Mouse (Mus musculus): ENCODE measurements around the gene Capn10. TPM values are rescaled to one million over a fixed set of nuclear protein-coding genes. Genes with fewer than 3 reads are reported as not detected.
"Not testable (repeated sequence)": the region's sequence is repeated elsewhere in the genome, so short reads cannot be mapped to it uniquely, and the experiment has no call there.

The Capn10 gene
- polyA plus RNA-seq, 1 experiment from 2014 or later, result 43.1 TPM

DNA sequence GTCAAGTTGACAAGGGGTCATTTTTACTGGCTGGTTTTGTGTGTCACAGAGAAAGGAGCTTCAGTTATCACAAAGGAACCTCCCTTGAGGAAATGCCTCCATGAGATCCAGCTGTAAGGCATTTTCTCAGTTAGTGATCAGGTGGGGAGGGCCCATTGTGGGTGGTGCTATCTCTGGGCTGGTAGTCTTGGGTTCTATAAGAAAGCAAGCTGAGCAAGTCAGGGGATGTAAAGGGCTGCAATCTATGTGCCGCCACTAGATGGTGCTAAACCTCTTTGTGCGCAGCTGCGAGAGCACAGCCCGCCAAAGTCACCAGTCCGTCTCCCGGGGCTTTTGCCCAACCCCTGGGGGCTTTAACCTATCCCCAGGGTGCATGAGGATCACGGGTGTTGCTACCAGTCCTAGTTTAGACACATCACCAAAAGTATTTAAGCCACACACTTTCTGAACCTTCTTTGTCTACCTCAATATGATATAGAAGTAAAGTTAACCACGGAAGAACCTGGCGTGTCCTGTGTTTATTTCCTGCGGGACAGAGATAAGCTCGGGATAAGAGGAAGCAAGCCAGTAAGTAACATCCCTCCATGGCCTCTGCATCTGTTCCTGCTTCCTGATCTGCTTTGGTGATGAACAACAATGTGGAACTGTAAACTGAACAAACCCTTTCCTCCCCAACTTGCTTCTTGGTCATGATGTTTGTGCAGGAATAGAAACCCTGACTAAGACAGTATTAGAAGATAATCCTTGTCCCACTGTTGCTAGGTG lies 22.6 kb downstream of the Capn10 start:
- H3K36me3 ChIP-seq; DNase-seq (ENCODE audit: low spot score); H3K27me3 ChIP-seq (ENCODE audit: low read depth, poor library complexity, severe bottlenecking); H3K27ac ChIP-seq (replicated peaks); H3K9me3 ChIP-seq (replicated peaks); H3K4me1 ChIP-seq: not testable (repeated sequence)
- H3K4me3 ChIP-seq, result peak overlapping the region; percentile 39
- WGBS, result 9% methylated on average over 11 of the region's 11 CpGs

DNA sequence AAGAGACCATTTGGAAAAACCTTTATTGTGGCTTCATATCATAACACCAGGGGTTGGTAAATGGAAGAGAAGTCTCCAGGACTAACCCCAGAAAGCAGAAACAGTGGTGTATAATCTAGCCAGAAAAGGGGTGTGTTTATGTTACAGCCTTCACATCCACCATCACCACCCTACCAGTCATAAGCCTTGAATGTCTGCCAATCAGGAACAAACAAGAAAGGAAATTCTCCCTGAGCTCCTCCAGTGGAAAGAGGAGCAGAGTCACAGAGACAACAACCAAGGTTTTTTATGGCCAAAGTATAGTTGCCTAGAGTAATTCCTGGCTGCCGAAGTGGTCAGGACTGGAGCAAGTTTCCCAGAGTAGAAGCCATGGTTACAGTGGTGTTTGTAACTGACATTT lies 24.8 kb downstream of the Capn10 start:
- no peaks in the 10 kb centered on the region for H3K27me3 ChIP-seq (ENCODE audit: low read depth, poor library complexity, severe bottlenecking)
- no peak overlapping the region for H3K27ac ChIP-seq (replicated peaks)
- no peak for DNase-seq (ENCODE audit: low spot score)
- H3K4me3 ChIP-seq, result no peak overlapping the region
- H3K36me3 ChIP-seq, result no peaks in the 10 kb centered on the region
- no peaks in the 10 kb centered on the region for H3K9me3 ChIP-seq (replicated peaks)
- 80% methylated on average over 1 of the region's 1 CpGs for WGBS
- no peaks in the 10 kb centered on the region for H3K4me1 ChIP-seq

DNA sequence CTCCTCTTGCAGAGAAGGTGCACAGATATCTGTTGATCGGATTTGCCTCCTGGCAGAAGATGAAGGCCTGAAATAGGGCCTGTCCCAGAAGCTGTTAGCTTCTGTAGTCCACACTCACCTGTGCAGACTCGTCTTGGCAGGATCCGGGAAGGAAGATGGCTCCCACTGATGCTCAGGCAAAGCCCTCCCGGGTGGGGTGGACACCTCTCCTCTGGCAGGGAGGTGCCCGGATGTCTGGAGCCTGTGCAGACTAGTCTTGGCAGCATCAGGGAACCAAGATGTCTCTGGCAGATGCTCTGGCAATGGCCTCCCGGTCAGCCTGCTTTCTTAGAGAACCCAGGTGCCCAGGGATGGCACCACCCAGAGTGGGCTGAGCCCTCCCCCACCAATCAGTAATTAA lies 36.6 kb downstream of the Capn10 start:
- H3K27ac ChIP-seq (replicated peaks); H3K36me3 ChIP-seq; H3K4me1 ChIP-seq; H3K4me3 ChIP-seq; H3K27me3 ChIP-seq (ENCODE audit: low read depth, poor library complexity, severe bottlenecking); DNase-seq (ENCODE audit: low spot score); H3K9me3 ChIP-seq (replicated peaks): not testable (repeated sequence)
- 88% methylated on average over 6 of the region's 6 CpGs for WGBS

DNA sequence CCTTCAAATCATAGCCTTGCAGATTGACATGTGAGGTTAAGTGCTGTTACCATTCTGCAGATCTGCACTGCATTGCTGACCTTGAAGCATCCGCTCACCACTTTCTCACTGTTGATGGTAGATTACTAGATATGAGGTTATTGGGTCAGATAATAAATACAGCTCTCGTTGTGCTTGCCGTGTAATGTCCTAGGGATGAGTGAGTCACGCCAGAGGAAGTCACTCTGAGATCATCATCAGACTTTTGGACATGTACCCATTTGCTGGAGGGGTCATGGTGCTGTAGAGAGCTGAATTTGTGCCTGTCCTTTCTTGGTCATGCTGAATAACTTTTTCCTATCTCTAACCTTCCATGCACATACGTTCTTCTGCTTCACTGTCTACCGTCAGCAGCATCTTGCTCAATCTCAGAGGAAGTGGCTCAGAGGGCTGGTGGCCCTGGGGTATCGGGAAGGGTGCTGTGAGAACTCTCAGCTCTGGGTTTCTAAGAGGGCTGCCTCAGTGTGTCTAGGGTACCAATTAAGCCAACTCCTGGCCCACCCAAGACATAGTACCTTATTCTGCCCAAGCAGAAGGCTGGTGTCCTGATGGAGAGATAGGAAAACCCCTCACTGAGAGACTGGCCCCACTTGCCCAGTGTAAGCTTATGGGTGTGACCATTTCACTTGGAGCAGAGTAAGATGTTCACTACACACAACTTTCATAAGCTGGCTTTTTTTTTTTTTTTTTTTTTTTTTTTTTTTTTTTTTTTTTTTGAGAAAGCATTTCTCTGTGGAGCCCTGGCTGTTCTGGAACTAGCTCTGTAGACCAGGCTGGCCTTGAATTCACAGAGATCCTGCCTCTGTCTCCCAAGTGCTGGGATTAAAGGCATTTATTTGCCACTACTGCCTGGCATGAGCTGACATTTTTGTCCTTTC lies 38.0 kb downstream of the Capn10 start:
- DNase-seq (ENCODE audit: low spot score), result no peak
- 89% methylated on average over 7 of the region's 7 CpGs for WGBS
- Histone ChIP-seq H3K36me3 (no peaks in the 10 kb centered on the region), H3K4me3 (no peak overlapping the region), H3K4me1 (peaks cover 7% of the 10 kb centered on the region), H3K27ac (replicated peaks) (no peak overlapping the region), H3K9me3 (replicated peaks) (no peaks in the 10 kb centered on the region), H3K27me3 (ENCODE audit: low read depth, poor library complexity, severe bottlenecking) (peaks cover 3% of the 10 kb centered on the region)

DNA sequence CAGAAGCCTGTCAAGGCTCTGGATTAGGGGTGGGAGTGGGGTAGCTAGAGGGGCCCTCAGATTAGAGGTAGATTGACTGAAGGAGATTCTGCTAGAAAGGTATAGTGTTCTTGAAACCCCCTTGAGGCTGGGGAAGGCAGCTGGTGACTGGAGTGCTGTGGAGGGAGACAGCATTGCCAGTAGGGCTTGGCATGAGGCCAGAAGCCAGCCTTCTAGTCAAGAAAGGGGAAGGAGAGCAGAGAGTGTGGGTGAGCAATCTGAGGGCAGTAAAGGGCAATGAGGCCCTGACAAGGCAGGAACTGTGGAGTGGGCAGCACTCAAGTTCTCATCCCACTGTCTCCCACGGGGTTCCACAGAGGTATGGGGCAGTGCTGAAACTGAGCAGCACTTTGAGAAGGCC lies 38.7 kb downstream of the Capn10 start:
- H3K27ac ChIP-seq (replicated peaks), result no peak overlapping the region
- 87% methylated on average over 1 of the region's 1 CpGs for WGBS
- H3K4me3 ChIP-seq, result no peak overlapping the region
- no peaks in the 10 kb centered on the region for H3K36me3 ChIP-seq
- H3K9me3 ChIP-seq (replicated peaks), result no peaks in the 10 kb centered on the region
- peaks cover 10% of the 10 kb centered on the region for H3K27me3 ChIP-seq (ENCODE audit: low read depth, poor library complexity, severe bottlenecking)
- H3K4me1 ChIP-seq, result peaks cover 7% of the 10 kb centered on the region
- no peak for DNase-seq (ENCODE audit: low spot score)

DNA sequence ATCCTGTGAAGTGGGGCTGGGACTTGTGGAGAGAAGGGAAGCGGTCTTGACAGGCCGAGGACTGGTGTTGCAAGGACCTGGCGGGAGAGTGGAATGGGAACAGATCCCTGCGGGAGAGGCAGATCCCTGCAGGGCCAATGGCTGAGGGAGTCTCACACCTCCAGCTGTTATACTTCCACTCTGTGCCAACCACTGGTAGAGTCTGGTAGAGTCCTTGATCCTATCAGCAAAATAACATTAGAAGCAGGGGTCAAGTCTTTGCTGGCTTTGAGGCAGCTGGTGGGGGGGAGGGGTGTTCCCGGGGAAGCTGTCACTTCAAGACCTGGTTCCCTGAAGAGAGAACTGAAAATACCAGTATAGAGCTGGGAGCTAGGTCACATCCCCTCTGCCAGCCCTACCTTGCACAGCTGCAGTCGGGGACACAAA lies 42.0 kb downstream of the Capn10 start:
- 0 out of 2 replicates have a peak overlapping the region, but pooled peaks have one; percentile 20 for H3K27ac ChIP-seq (replicated peaks)
- H3K4me1 ChIP-seq, result peaks cover 14% of the 10 kb centered on the region
- WGBS, result 66% methylated on average over 6 of the region's 6 CpGs
- H3K36me3 ChIP-seq, result no peaks in the 10 kb centered on the region
- no peak overlapping the region for H3K4me3 ChIP-seq
- peaks cover 14% of the 10 kb centered on the region for H3K27me3 ChIP-seq (ENCODE audit: low read depth, poor library complexity, severe bottlenecking)
- H3K9me3 ChIP-seq (replicated peaks), result no peaks in the 10 kb centered on the region
- DNase-seq (ENCODE audit: low spot score), result no peak

DNA sequence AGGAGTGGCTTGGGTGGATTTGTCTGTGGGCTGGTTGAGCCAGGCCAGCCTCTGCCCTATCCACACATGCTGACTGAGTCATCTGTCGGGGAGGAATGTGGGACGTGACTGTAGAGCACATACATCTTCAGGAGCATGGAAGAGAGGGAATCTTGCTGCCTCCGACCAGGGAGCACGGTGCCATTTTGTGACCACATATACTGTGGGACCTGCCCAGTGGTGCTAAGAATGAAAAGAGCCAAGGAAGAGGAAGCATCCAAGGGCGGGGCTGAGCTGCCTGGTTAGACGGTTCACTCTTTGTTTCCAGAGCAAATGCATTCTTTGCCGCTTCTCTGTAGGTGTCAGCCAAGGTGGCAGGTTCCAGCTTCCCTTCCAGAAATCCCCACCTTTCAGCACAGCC lies 44.5 kb downstream of the Capn10 start:
- no peaks in the 10 kb centered on the region for H3K9me3 ChIP-seq (replicated peaks)
- H3K27ac ChIP-seq (replicated peaks), result no peak overlapping the region
- peaks cover 16% of the 10 kb centered on the region for H3K4me1 ChIP-seq
- DNase-seq (ENCODE audit: low spot score), result no peak
- WGBS, result 55% methylated on average over 7 of the region's 7 CpGs
- no peak overlapping the region for H3K4me3 ChIP-seq
- peaks cover 14% of the 10 kb centered on the region for H3K27me3 ChIP-seq (ENCODE audit: low read depth, poor library complexity, severe bottlenecking)
- H3K36me3 ChIP-seq, result no peaks in the 10 kb centered on the region

DNA sequence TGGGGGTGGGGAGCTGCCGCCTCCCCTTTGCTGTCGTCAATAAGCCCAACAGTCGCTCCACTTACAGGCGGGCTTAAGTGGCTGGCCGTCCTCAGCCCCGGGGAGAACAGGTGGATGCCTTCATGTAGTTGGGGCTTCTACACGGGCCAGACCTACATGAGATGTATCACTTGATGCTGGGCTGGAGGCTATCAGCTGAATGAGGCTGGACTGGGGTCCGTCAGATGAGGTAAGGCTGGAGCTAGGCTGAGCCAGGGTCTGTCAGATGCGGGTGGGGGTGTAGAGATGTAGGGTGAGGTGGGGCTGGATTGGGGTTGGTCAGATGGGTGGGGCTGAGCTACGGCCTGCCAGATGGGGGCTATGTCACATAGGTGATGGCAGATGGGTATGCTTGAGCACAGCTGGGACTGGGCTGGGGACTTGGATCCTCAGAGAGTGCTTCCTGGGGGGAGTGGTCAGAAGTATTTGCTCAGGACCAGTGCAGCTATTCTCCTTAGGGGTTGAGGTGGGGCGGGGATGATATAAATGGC lies 45.0 kb downstream of the Capn10 start:
- H3K9me3 ChIP-seq (replicated peaks), result no peaks in the 10 kb centered on the region
- no peaks in the 10 kb centered on the region for H3K36me3 ChIP-seq
- no peak overlapping the region for H3K4me3 ChIP-seq
- no peak overlapping the region for H3K27ac ChIP-seq (replicated peaks)
- H3K27me3 ChIP-seq (ENCODE audit: low read depth, poor library complexity, severe bottlenecking), result peaks cover 14% of the 10 kb centered on the region
- 36% methylated on average over 11 of the region's 11 CpGs for WGBS
- H3K4me1 ChIP-seq, result peaks cover 16% of the 10 kb centered on the region
- DNase-seq (ENCODE audit: low spot score), result no peak

DNA sequence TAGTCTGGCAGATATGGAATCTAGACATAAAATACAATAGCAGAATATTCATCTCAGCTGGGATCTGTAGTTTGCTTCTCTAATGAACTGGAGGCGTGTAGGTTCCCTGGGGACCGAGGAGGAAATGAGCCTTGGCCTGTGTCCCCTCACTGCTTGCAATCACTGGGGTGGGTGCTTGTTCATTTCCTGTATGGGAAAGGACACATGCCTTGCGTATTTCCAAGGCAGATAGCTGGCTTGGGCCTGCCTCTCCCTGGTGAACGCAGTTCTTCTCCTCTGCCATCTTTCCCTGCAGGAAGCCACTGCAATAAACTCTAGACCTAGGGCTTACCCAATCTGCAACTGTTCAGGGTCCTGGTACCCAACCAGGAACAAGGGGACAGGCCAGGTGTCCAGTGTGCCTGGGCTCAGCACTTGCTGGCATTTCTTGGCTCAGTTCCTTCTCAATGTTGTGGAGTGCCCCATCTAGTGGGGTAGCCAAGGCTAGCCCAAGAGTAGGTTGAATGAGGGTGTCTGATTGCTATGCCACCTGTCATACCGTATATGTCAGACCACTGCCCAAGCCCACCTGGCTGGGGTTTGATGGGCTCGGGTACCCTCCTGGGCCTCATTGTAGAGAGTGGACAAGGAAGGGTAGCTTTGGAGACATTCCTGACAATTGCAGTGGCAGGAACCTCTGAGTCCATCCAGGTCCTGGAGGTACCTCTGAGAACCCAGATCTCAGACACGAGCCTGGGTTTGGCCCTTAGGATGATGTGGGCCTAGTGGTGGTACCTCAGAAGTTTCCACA lies 47.1 kb downstream of the Capn10 start:
- 79% methylated on average over 7 of the region's 7 CpGs for WGBS

DNA sequence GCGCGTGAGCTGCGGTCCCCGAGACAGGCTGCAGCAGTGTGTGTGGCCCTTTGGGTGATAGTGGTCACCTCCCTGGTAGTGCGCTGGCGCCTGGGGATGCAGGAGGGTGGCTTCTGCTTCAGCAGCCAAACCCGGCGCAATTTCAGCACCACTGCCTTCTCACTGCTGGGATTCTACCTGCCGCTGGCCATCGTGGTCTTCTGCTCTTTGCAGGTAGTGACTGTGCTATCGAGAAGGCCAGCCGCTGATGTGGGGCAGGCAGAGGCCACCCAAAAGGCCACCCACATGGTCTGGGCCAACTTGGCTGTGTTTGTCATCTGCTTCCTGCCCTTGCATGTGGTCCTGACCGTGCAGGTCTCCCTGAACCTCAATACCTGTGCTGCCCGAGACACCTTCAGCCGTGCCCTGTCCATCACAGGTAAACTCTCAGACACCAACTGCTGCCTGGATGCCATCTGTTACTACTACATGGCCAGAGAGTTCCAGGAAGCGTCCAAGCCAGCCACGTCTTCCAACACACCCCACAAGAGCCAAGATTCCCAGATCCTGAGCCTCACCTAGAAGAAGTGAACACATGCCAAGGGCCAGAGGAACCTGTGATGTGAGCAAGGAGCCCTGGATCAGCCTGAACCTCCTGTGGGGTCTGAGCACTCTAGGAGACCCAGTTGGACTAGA lies 48.9 kb downstream of the Capn10 start:
- WGBS, result 90% methylated on average over 17 of the region's 17 CpGs
- H3K36me3 ChIP-seq, result no peaks in the 10 kb centered on the region
- no peak overlapping the region for H3K27ac ChIP-seq (replicated peaks)
- peaks cover 2% of the 10 kb centered on the region; the same call in 1 of the 2 replicates for H3K27me3 ChIP-seq (ENCODE audit: low read depth, poor library complexity, severe bottlenecking)
- H3K4me1 ChIP-seq, result peaks cover 9% of the 10 kb centered on the region
- H3K9me3 ChIP-seq (replicated peaks), result no peaks in the 10 kb centered on the region
- no peak for DNase-seq (ENCODE audit: low spot score)
- H3K4me3 ChIP-seq, result no peak overlapping the region

More for the DNA sequence above, 47.1 kb downstream of the Capn10 start:
- Histone ChIP-seq H3K4me1 (peaks cover 12% of the 10 kb centered on the region), H3K4me3 (no peak overlapping the region), H3K9me3 (replicated peaks) (no peaks in the 10 kb centered on the region), H3K36me3 (no peaks in the 10 kb centered on the region), H3K27me3 (ENCODE audit: low read depth, poor library complexity, severe bottlenecking) (peaks cover 14% of the 10 kb centered on the region), H3K27ac (replicated peaks) (no peak overlapping the region)
- no peak for DNase-seq (ENCODE audit: low spot score)

DNA sequence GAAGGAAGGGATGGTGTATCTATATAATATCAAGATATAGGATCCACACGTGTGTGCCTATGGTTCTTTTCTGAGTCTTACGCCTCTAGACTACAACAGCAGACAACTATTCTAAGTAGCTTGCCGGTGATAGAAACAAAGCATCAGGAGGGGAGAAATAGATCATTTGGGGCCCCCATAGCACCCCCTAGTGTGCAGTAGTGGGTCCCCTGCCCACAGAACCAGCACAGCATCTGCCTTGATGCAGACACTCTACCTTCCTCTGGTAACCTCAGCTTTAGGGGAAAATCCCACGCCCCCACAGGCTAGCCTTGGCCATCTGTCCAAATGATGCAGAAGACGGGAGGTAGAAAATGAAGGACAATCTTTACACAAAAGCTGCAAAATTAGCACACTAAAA lies 50.8 kb downstream of the Capn10 start:
- no peaks in the 10 kb centered on the region for H3K9me3 ChIP-seq (replicated peaks)
- 89% methylated on average over 5 of the region's 5 CpGs for WGBS
- no peak for DNase-seq (ENCODE audit: low spot score)
- H3K27ac ChIP-seq (replicated peaks), result no peak overlapping the region
- H3K4me3 ChIP-seq, result no peak overlapping the region
- H3K36me3 ChIP-seq, result no peaks in the 10 kb centered on the region
- H3K4me1 ChIP-seq, result 0 out of 2 replicates have a peak, but pooled peaks cover 2% of the 10 kb centered on the region
- no peaks in the 10 kb centered on the region for H3K27me3 ChIP-seq (ENCODE audit: low read depth, poor library complexity, severe bottlenecking)

DNA sequence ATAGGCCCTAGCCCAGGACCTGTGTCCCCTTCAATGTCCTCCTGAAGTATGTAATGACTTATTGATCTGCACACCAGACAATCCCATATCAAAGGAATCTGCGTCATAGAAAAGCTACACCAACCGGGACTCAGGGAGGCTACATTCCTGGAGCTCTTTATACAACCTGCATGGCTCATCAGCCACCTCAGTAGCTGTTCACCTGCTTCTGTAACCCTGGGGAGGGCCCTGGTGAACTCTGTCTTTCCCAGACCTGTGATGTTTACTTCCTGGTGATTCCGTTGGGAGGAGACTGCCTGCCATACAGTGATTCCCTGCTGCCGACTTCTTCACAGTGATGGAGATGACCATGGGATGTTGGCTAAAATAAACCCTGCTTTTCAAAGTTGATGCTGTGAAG lies 54.7 kb downstream of the Capn10 start:
- Histone ChIP-seq H3K27ac (replicated peaks) (no peak overlapping the region), H3K4me1 (no peaks in the 10 kb centered on the region), H3K4me3 (no peak overlapping the region), H3K9me3 (replicated peaks) (no peaks in the 10 kb centered on the region), H3K36me3 (no peaks in the 10 kb centered on the region), H3K27me3 (ENCODE audit: low read depth, poor library complexity, severe bottlenecking) (no peaks in the 10 kb centered on the region)
- DNase-seq (ENCODE audit: low spot score), result no peak
- WGBS, result 78% methylated on average over 4 of the region's 4 CpGs

Measured in midbrain, embryonic 10.5 days (tissue).